Mouse (Mus musculus) CH12.LX (cell line): ENCODE measurements around the gene Vps29. TPM values are rescaled to one million over a fixed set of nuclear protein-coding genes. Genes with fewer than 3 reads are reported as not detected.
"Not testable (repeated sequence)": the region's sequence is repeated elsewhere in the genome, so short reads cannot be mapped to it uniquely, and the experiment has no call there.

ENCODE experiments used
- DNase-seq: peaks from one replicate; pipeline ENCODE4 v3.0.0-alpha.2; 2013; ENCODE audit errors: extremely low read depth
- H3K27ac ChIP-seq: 2 replicates; pipeline ENCODE4 v1.5.1; 2012; ENCODE audit warnings: low read depth, mild to moderate bottlenecking, control low read depth, moderate library complexity; ENCODE audit not compliant: insufficient read depth
- H3K27me3 ChIP-seq: replicated peaks from 2 replicates; pipeline ENCODE3; 2012; ENCODE audit warnings: inconsistent platforms
- H3K36me3 ChIP-seq, 2 experiments: replicated peaks in 1 of 2; 2 replicates each; pipeline versions ENCODE3 to v1.6.1; 2012; ENCODE audit warnings: inconsistent platforms in 1 of 2, low read length in 1 of 2, mild to moderate bottlenecking in 1 of 2, mixed read lengths in 1 of 2, moderate library complexity in 1 of 2; ENCODE audit not compliant: control insufficient read depth in 1 of 2, insufficient read depth in 1 of 2
- H3K4me1 ChIP-seq, 2 experiments: 2 replicates each; pipeline ENCODE4 v1.6.1; 2012; ENCODE audit warnings: inconsistent platforms in 1 of 2, moderate library complexity in 1 of 2; ENCODE audit not compliant: insufficient read depth in 2 of 2, control insufficient read depth in 1 of 2
- H3K4me2 ChIP-seq: 2 replicates; pipeline ENCODE4 v1.6.1; 2012; ENCODE audit warnings: low read depth, mild to moderate bottlenecking, control low read depth; ENCODE audit not compliant: poor library complexity, insufficient read depth, severe bottlenecking
- H3K4me3 ChIP-seq, 3 experiments: fragments of 150-350 bp in 1 of 3; sonication (generic) in 1 of 3; replicated peaks in 1 of 3; 2 replicates each; pipeline versions ENCODE3 to v1.5.1; 2011 to 2012; ENCODE audit warnings: low read depth in 2 of 3, low read length in 2 of 3, mild to moderate bottlenecking in 2 of 3, moderate library complexity in 2 of 3, control low read depth in 1 of 3, improper control_type of control experiment in 1 of 3, inconsistent platforms in 1 of 3, mixed read lengths in 1 of 3; ENCODE audit not compliant: poor library complexity in 1 of 3
- H3K79me2 ChIP-seq: replicated peaks from 2 replicates; pipeline ENCODE4 v1.6.1; 2012; ENCODE audit warnings: mild to moderate bottlenecking, moderate library complexity; ENCODE audit not compliant: control insufficient read depth, poor library complexity, insufficient read depth, severe bottlenecking; ENCODE audit errors: extremely low read depth
- H3K9ac ChIP-seq: 2 replicates; pipeline ENCODE4 v1.6.1; 2012; ENCODE audit warnings: low read depth, mild to moderate bottlenecking, control low read depth, moderate library complexity; ENCODE audit not compliant: insufficient read depth
- H3K9me3 ChIP-seq: replicated peaks from 2 replicates; pipeline ENCODE3; 2012; ENCODE audit warnings: low read length, inconsistent platforms, mixed read lengths
- CHD1 ChIP-seq: IDR thresholded peaks from 2 replicates; pipeline ENCODE4 v1.6.1; 2012; ENCODE audit warnings: low read depth, low read length, improper control_type of control experiment, inconsistent platforms
- CHD2 ChIP-seq: IDR thresholded peaks from 2 replicates; pipeline ENCODE4 v1.6.1; 2011; ENCODE audit warnings: low read length, improper control_type of control experiment
- CTCF ChIP-seq, 2 experiments: IDR thresholded peaks in 1 of 2; conservative IDR thresholded peaks in 1 of 2; 2 replicates each; pipeline ENCODE4 v1.5.1; 2011 to 2012; ENCODE audit warnings: low read depth in 2 of 2, low read length in 2 of 2, improper control_type of control experiment in 1 of 2, inconsistent platforms in 1 of 2, mild to moderate bottlenecking in 1 of 2, moderate library complexity in 1 of 2
- ELF1 ChIP-seq: IDR thresholded peaks from 2 replicates; pipeline ENCODE4 v1.6.1; 2014; ENCODE audit warnings: low read depth, mild to moderate bottlenecking, inconsistent platforms, low read length, improper control_type of control experiment
- EP300 ChIP-seq: IDR thresholded peaks from 2 replicates; pipeline ENCODE4 v1.6.1; 2011; ENCODE audit warnings: low read length, improper control_type of control experiment
- GABPA ChIP-seq: IDR thresholded peaks from 2 replicates; pipeline ENCODE4 v1.6.1; 2012; ENCODE audit warnings: low read depth, low read length, improper control_type of control experiment, inconsistent platforms; ENCODE audit not compliant: insufficient replicate concordance
- IRF4 ChIP-seq: IDR thresholded peaks from 2 replicates; pipeline ENCODE4 v1.6.1; 2014; ENCODE audit warnings: low read depth, mild to moderate bottlenecking, inconsistent platforms, low read length, improper control_type of control experiment
- JUN ChIP-seq: IDR thresholded peaks from 2 replicates; pipeline ENCODE4 v1.6.1; 2011; ENCODE audit warnings: low read depth, mild to moderate bottlenecking, low read length, improper control_type of control experiment, moderate library complexity; ENCODE audit not compliant: insufficient read depth
- JUND ChIP-seq: conservative IDR thresholded peaks from 2 replicates; pipeline ENCODE4 v1.6.1; 2011; ENCODE audit warnings: low read depth, low read length, improper control_type of control experiment
- KAT2A ChIP-seq: IDR thresholded peaks from 2 replicates; pipeline ENCODE4 v1.6.1; 2012; ENCODE audit warnings: low read length, improper control_type of control experiment, inconsistent platforms; ENCODE audit not compliant: insufficient replicate concordance
- MAX ChIP-seq: IDR thresholded peaks from 2 replicates; pipeline ENCODE4 v1.6.1; 2011; ENCODE audit warnings: low read length, improper control_type of control experiment
- MAZ ChIP-seq: IDR thresholded peaks from 2 replicates; pipeline ENCODE4 v1.6.1; 2012; ENCODE audit warnings: low read depth, mild to moderate bottlenecking, inconsistent platforms, low read length, improper control_type of control experiment, moderate library complexity
- MEF2A ChIP-seq: IDR thresholded peaks from 2 replicates; pipeline ENCODE4 v1.6.1; 2014; ENCODE audit warnings: low read depth, mild to moderate bottlenecking, inconsistent platforms, low read length, improper control_type of control experiment, borderline replicate concordance
- MXI1 ChIP-seq: IDR thresholded peaks from 2 replicates; pipeline ENCODE4 v1.6.1; 2011; ENCODE audit warnings: mild to moderate bottlenecking, low read depth, low read length, improper control_type of control experiment
- MYC ChIP-seq: IDR thresholded peaks from 2 replicates; pipeline ENCODE4 v1.6.1; 2011; ENCODE audit warnings: low read depth, mild to moderate bottlenecking, improper control_type of control experiment, low read length
- NRF1 ChIP-seq: IDR thresholded peaks from 2 replicates; pipeline ENCODE4 v1.6.1; 2014; ENCODE audit warnings: low read depth, mild to moderate bottlenecking, inconsistent platforms, low read length, improper control_type of control experiment, moderate library complexity
- POLR2AphosphoS2 ChIP-seq: IDR thresholded peaks from 2 replicates; pipeline ENCODE4 v1.6.1; 2011; ENCODE audit warnings: low read depth, low read length, improper control_type of control experiment
- RAD21 ChIP-seq: IDR thresholded peaks from 2 replicates; pipeline ENCODE4 v1.6.1; 2011; ENCODE audit warnings: low read depth, mild to moderate bottlenecking, low read length, improper control_type of control experiment, moderate library complexity
- RCOR1 ChIP-seq: conservative IDR thresholded peaks from 2 replicates; pipeline ENCODE4 v1.6.1; 2012; ENCODE audit warnings: low read depth, mild to moderate bottlenecking, inconsistent platforms, low read length, improper control_type of control experiment
- SIN3A ChIP-seq: IDR thresholded peaks from 2 replicates; pipeline ENCODE4 v1.6.1; 2012; ENCODE audit warnings: low read length, improper control_type of control experiment, inconsistent platforms
- SMC3 ChIP-seq: IDR thresholded peaks from 2 replicates; pipeline ENCODE4 v1.6.1; 2011; ENCODE audit warnings: low read depth, low read length, improper control_type of control experiment
- TCF12 ChIP-seq: IDR thresholded peaks from 2 replicates; pipeline ENCODE4 v1.6.1; 2014; ENCODE audit warnings: low read depth, mild to moderate bottlenecking, inconsistent platforms, low read length, improper control_type of control experiment
- ZC3H11A ChIP-seq: IDR thresholded peaks from 2 replicates; pipeline ENCODE4 v1.6.1; 2012; ENCODE audit warnings: low read depth, mild to moderate bottlenecking, inconsistent platforms, low read length, improper control_type of control experiment
- ZMIZ1 ChIP-seq: IDR thresholded peaks from 2 replicates; pipeline ENCODE4 v1.6.1; 2012; ENCODE audit warnings: low read depth, mild to moderate bottlenecking, inconsistent platforms, low read length, improper control_type of control experiment
- dilution Hi-C: fragments of 300-500 bp; cut with MboI; formaldehyde crosslinking; loops from 2 replicates; pipeline ENCODE4 v1.14.3; 2020; ENCODE audit warnings: low sequenced_read_pairs; ENCODE audit not compliant: extremely low pct_unique_long_range_greater_than_20kb, extremely low pct_ligation_motif_present
- in situ Hi-C: fragments of 300-500 bp; cut with MboI; formaldehyde crosslinking; loops from 3 replicates; pipeline ENCODE4 v1.14.3; 2019; ENCODE audit warnings: low sequenced_read_pairs, low pct_ligation_motif_present, low pct_unique_long_range_greater_than_20kb, mixed read lengths
- polyA plus RNA-seq: library from polyadenylated mRNA; unstranded; fragments of >175 nt; gene quantifications from 2 replicates; pipeline ENCODE4 v1.2.1, GENCODE M21; 2012; ENCODE audit warnings: low read depth; ENCODE audit not compliant: insufficient read length
- total RNA-seq, 2 experiments: library from RNA; depleted of rRNA; stranded (reverse); fragments of 300-350 nt in 1 of 2; fragments of >200 nt in 1 of 2; gene quantifications; 2 replicates each; pipeline ENCODE4 v1.2.3; 2012 to 2014

Vps29 gene
- total and polyA plus RNA-seq, 3 experiments, result 82.2 to 145 (median 94.4) TPM

GRCm38 (mm10) chr5:122317329-122318045 is 36.7 kb upstream of the Vps29 start:
- no peak for DNase-seq
- no peak for TF ChIP-seq ZC3H11A
- TF ChIP-seq SIN3A, result no peak
- no peak for TF ChIP-seq CTCF (conservative IDR thresholded peaks at IDR 0.05 in 1 of 2, IDR thresholded peaks at IDR 0.05 in 1 of 2; ENCODE audit: low read depth in 2 of 2, low read length in 2 of 2)
- no peak for TF ChIP-seq RCOR1
- TF ChIP-seq ZMIZ1, result no peak
- no peak for TF ChIP-seq JUN
- in situ Hi-C loops, result loop anchor here (5.0 kb wide), 1 partner anchor 45 kb away; no protein-coding TSS in a partner anchor
- H3K36me3 ChIP-seq, result peaks cover 53 to 87% of the 10 kb centered on the region in 2 experiments
- dilution Hi-C loops, result no loop called here
- H3K79me2 ChIP-seq, result no peaks in the 10 kb centered on the region; the same call in 1 of the 2 replicates
- H3K4me1 ChIP-seq, result peaks cover 16 to 59% of the 10 kb centered on the region in 2 experiments
- no peak overlapping the region for H3K27ac ChIP-seq
- no peak overlapping the region for H3K4me3 ChIP-seq
- H3K9ac ChIP-seq, result no peak overlapping the region
- H3K9me3 ChIP-seq, result no peaks in the 10 kb centered on the region
- no peaks in the 10 kb centered on the region for H3K27me3 ChIP-seq
- no peak overlapping the region; the same call in 1 of the 2 replicates for H3K4me2 ChIP-seq

- no peaks in the 10 kb centered on the region; the same call in 1 of the 2 replicates for H3K79me2 ChIP-seq
- peaks cover 16 to 52% of the 10 kb centered on the region in 2 experiments for H3K4me1 ChIP-seq
- no peaks in the 10 kb centered on the region for H3K27me3 ChIP-seq
- in situ Hi-C loops, result loop anchor here (5.0 kb wide), 1 partner anchor 46 kb away; no protein-coding TSS in a partner anchor
- H3K9ac ChIP-seq, result no peak overlapping the region
- no peak overlapping the region for H3K27ac ChIP-seq
- dilution Hi-C loops, result no loop called here
- no peaks in the 10 kb centered on the region for H3K9me3 ChIP-seq
- H3K4me2 ChIP-seq, result no peak overlapping the region
- TF ChIP-seq CHD2, result no peak
- TF ChIP-seq JUND, result no peak
- no peak for TF ChIP-seq RCOR1
- TF ChIP-seq MAX, result peak; percentile 39; the same call in 1 of the 2 replicates
- TF ChIP-seq MAZ, result no peak
- peak; percentile 78; the same call in 1 of the 2 replicates for TF ChIP-seq MYC
- TF ChIP-seq RAD21, result peak; percentile 61
- no peak for TF ChIP-seq POLR2AphosphoS2
- no peak for TF ChIP-seq KAT2A
- TF ChIP-seq SIN3A, result peak; percentile 46; the same call in 1 of the 2 replicates
- TF ChIP-seq CTCF (conservative IDR thresholded peaks at IDR 0.05 in 1 of 2, IDR thresholded peaks at IDR 0.05 in 1 of 2; ENCODE audit: low read depth in 2 of 2, low read length in 2 of 2), result peak; percentile 37 to 84; a peak in 2 of 4 replicates
- TF ChIP-seq MEF2A, result peak; percentile 41; the same call in 1 of the 2 replicates
- TF ChIP-seq SMC3, result peak; percentile 90
- no peak for TF ChIP-seq TCF12
- TF ChIP-seq MXI1, result peak; percentile 62; the same call in 1 of the 2 replicates
- peak; percentile 33; the same call in 1 of the 2 replicates for TF ChIP-seq ZC3H11A
- TF ChIP-seq ELF1, result peak; percentile 79
- TF ChIP-seq EP300, result peak; percentile 51; the same call in 1 of the 2 replicates
- TF ChIP-seq NRF1, result peak; percentile 48; the same call in 1 of the 2 replicates
- TF ChIP-seq IRF4, result peak; percentile 87
- TF ChIP-seq GABPA, result no peak
- no peak for TF ChIP-seq CHD1
- peaks cover 54 to 87% of the 10 kb centered on the region in 2 experiments for H3K36me3 ChIP-seq
- DNase-seq, result peak; percentile 86
- H3K4me3 ChIP-seq, result no peak overlapping the region
Observed at GRCm38 (mm10) chr5:122318100-122318499, 36.1 kb upstream of the Vps29 start.

- peaks cover 48 to 83% of the 10 kb centered on the region in 2 experiments for H3K36me3 ChIP-seq
- H3K4me1 ChIP-seq, result peaks cover 13 to 44% of the 10 kb centered on the region in 2 experiments
- dilution Hi-C loops, H3K27me3 ChIP-seq, DNase-seq, H3K9ac ChIP-seq, H3K4me3 ChIP-seq, H3K79me2 ChIP-seq, H3K27ac ChIP-seq, H3K4me2 ChIP-seq, H3K9me3 ChIP-seq: not testable (repeated sequence)
- in situ Hi-C loops, result loop anchor here (5.0 kb wide), 1 partner anchor 47 kb away; no protein-coding TSS in a partner anchor
Observed at GRCm38 (mm10) chr5:122318976-122319375, 35.2 kb upstream of the Vps29 start.
